Mouse (Mus musculus) lung, adult 18-20 months (tissue): ENCODE data around the gene Trio.
A peak's percentile ranks its signal among the peaks of the same experiment; 100 is the strongest.
"Not testable (repeated sequence)": the region's sequence is repeated elsewhere in the genome, so short reads cannot be mapped to it uniquely, and the experiment has no call there.

Experiments
- DNase-seq, 2 experiments: peaks; one replicate each; pipeline ENCODE4 v3.0.0; 2022; ENCODE audit warnings: mixed read lengths in 2 of 2

Gene Trio

GRCm38 (mm10) chr15:27872286-27872685 lies 153.4 kb downstream of the Trio start:
- DNase-seq, result no peak

DNA sequence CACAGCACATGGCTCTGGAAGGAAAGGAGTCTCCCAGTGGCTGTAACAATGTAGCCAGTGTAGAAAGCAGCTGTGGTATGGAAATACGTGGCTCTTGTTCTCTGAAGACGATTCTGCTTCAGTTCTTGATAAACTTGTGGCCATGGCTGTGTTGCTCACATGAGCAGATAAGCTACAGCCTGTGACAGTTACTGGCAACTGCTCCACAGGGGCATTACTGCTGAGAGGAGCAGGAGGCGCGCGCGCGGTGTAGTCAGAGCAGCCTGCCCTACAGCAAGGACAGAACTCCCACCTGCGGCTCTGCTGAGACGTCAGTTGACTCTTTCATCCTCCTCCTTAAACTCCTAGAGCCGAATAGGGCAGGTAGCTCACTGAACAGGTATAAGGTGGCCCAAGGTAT lies 153.9 kb downstream of the Trio start:
- DNase-seq, result no peak

GRCm38 (mm10) chr15:27871260-27871659 lies 154.4 kb downstream of the Trio start:
- no peak for DNase-seq

GRCm38 (mm10) chr15:27869001-27869400 lies 156.6 kb downstream of the Trio start:
- DNase-seq, result no peak

GRCm38 (mm10) chr15:27867831-27868230 lies 157.8 kb downstream of the Trio start:
- no peak for DNase-seq

DNA sequence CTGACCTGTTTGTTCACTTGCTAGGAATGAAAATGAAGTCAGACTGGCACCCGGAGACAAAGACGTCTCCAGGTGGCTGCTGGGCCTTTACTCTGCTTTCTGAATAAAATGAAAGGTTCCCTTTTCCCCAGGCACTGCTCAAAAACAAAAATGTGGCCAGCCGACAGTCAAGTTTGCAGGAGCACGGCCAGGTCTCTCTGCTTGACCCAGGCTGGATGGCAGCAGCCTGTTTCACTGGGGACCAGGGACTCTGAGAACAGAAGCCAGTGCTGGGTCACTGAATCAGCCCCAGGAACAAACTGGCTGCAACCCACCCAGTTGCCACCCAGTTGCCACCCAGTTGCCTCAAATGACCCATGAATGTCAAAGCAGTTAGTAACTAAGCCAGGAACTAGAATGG lies 159.2 kb downstream of the Trio start:
- DNase-seq, result no peak

DNA sequence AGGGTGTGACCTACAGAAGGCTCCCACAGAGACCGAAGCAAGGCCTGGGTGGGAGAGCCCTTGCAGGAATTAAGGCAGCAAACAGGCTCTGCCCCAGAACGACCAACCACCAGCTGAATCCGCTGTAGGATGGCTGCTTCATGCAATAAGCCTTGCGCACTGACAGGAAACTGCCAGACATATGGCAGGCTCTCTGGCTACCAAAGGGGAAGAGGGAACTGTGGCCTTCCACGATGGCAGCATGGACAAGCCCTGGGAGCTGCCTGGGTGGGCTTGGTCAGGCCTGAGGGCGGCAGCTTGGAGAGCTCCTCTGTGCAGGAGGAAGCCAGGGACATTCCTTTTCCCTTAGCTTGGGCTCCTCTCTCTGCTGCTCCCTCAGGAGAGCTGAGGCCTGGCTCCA lies 159.6 kb downstream of the Trio start:
- no peak for DNase-seq

DNA sequence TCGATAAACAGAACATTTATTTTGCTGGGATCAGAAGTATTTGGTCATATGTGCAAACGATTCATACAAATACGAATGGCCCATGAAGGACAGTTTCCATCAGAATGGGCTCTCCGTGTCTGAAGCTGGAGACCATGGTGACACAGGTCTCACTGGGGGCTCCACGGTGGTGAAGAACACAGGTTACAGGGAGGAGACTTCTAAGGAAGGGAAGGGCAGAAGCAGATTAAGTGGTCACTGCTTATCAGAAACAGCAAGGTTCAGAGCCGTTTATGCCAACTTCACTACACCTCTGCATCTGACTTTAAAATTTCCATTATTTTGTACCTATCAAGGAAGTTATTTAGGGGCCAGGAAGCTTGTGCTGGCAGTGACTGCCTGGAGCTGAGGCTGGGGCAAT lies 161.3 kb downstream of the Trio start:
- no peak for DNase-seq

DNA sequence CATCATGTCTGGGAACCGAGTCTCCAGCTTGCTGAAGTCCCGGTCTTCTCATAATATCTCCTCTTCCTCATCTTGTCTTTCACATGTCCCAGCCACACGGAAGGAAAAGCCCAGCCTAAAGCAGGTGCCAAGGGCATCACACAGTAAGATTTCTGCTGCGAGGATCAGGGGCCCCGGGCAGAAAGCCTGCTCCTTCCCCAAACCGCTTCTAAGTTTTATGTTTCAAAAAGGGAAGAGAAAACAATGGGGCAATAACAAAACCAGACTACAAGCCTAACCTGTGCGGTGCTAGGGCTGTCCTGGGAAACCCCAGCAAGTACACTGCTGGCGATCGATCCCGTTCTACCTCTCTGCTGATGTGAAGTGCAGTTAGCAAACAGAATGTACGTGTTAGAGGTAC lies 162.7 kb downstream of the Trio start:
- DNase-seq, result no peak

DNA sequence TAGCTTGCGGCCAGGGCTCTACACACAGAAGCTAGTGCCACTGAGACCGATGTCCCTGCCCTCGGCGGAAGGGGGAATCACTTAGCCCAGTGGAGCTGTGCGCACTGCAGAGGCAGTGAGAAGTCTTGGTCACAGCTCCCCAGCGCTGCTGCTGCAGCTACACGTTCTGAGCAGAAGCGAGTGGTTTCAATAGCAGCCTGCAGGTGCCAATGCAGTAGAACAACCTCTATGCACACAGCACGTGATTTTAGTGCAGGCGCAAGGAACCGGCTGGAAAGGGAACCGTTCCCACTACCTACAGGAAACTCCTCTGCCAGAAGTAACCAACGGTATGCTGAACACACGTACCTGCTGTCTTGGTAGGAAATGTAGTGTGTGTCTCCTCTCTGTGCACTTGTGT lies 165.2 kb downstream of the Trio start:
- DNase-seq, result no peak

DNA sequence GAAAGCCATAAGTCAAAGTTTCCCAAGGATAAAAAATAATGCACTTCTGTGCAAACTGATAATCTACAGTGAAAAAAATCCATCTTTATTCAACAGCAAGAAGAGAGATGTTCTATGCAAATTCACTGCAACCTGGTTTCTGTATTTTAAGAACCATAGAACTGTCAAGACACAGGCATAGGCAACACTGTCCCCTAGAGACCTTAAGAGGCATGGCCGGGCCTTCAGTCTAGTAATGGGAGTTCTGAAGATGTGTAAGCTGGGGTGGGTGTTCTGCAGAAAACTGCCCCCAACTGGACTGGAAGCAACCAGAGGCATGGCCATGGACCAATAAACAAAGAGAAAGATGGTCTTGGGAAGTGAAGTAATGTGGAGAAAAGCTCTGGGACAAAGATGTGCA lies 166.1 kb downstream of the Trio start:
- no peak for DNase-seq

GRCm38 (mm10) chr15:27859115-27859514 lies 166.5 kb downstream of the Trio start:
- DNase-seq, result no peak

- no peak for DNase-seq
Measured at GRCm38 (mm10) chr15:27858179-27858819, 167.3 kb downstream of the Trio start.

DNA sequence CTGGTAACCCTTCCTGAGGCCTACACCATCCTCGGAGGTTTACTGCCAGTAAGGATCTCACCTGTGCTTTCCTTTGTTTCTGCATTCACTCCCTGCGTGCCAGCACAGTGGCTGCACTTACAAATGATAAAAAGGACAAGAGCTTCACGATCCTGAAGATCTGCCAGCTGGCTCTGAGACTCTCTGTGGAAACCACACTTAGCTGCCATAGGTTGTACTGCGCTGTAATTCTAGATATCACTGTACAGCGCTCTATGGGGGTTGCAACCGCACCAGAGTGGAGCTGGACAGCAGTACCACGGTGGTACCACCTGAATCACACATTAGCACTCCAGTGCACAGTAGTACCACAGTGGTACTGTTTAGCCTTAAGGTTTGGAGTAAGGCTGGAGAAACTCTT lies 168.4 kb downstream of the Trio start:
- no peak for DNase-seq

DNA sequence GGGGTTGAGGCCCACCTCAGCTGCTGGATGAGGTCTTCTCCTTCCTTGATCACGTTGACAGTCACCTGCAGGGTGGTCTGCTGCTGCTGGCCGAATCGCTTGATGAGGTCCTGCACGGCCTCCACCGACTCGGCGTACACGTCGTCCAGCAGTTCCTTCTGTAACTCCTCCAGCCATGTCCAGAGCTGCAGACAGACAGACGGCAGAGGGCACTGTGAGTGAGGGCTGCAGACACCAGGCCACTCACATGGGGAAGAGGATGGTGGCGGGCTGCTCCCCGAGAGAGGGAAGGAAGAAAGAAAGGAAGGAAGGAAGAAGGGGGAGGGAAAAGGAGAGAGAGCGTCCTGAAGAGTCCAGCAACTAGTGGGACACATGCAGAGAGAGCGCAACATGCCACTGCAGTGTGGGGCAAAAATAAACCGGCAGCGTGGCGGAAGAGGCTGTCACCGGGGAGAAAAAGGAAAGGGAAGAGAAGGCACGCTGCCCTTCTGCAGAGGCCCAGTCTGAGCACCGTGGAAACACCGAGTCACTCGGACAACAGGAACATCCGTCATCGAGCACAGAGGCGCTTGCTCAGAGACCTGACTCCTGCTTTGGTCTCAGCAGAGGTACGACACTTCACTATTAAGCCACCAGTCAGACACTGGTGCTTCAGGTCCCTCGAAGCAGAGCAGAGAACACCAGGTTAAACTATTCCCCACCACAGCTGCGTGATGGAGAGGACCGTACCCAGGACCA lies 169.4 kb downstream of the Trio start:
- DNase-seq, result no peak

DNA sequence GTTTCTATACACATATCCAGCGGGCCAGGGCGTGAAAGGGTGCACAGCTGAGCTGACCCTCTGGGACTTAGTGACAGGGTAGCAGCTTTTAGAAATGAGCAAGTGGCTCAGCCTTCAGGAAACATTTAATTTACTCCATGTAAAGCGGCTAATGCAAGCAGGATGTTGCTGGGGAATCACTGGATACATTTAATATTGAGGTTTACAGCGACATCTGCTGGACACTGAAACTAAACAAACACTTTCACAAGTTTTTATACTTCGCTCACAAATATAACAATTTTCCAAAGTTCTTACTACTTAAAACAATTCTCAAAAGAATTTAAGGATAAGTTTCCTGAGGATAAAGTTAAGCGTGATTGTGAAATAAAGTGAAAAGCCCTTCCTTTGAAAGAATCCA lies 174.3 kb downstream of the Trio start:
- DNase-seq, result no peak

- DNase-seq, result peak in 1 of 2 experiments; percentile 24
Measured at GRCm38 (mm10) chr15:27850904-27851303, 174.7 kb downstream of the Trio start.

GRCm38 (mm10) chr15:27849910-27850309 lies 175.7 kb downstream of the Trio start:
- DNase-seq, result peak in 1 of 2 experiments; percentile 15

- DNase-seq, result no peak
Measured at GRCm38 (mm10) chr15:27841696-27842095, 184.0 kb downstream of the Trio start.

DNA sequence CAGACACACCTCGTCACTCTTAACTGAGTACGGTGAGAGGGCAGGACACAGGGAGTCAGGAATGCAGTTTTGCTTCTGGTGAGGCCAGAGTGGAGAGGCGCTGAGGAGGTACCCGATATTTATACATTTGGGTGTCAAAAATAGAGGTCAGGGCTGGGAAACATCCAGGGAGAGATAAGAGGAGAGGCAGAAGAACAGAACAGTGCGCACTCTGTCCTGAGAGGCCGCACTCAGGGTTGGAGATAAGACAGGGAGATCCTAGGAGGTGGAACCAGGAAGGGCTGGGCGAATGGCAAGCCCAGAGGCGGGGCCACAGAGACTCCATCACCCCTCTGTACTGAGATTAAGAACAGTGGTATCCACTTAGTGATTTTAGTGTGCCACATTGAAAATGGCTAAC lies 185.1 kb downstream of the Trio start:
- peak in 1 of 2 experiments; percentile 18 for DNase-seq

DNA sequence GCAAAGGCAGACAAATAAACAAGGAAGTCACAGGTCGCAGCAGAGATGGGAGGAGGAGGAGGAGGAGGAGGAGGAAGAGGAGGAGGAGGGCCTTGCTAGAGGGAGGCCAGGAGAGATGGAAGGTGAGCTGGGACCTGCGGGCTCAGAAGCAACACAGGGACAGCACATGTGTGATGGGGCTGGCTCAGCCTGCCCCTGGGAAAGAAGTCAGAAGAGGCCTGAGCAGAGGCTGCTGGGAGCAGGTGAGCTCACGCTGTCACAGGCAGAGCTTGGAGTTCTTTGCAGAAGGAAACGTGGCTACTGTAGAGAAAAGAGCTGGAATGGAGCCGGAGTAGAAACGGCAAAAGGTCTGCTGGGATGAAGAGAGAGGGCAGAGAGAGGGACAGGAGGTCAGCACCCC lies 185.5 kb downstream of the Trio start:
- DNase-seq, result no peak

DNA sequence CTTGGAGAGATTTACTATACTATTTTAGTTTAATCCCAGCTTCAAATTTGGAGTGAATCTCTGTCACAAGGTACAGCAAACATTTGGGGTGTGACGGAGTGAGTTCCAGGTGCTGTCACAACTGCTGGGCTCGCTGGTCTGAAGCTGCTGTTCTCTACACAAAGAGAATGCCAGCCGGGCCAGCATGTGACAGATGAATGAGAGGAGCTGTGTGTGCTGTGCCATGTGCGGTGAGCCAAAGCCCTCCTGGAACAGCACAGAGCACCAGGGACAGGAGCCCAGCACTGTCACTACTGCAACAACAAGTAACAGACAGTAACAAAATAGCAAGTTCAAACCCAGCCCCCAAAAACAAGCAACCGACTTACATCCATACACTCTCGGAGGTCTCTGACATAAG lies 194.0 kb downstream of the Trio start:
- DNase-seq, result no peak

- DNase-seq, result not testable (repeated sequence)
Measured at GRCm38 (mm10) chr15:27827871-27828270, 197.8 kb downstream of the Trio start.

DNA sequence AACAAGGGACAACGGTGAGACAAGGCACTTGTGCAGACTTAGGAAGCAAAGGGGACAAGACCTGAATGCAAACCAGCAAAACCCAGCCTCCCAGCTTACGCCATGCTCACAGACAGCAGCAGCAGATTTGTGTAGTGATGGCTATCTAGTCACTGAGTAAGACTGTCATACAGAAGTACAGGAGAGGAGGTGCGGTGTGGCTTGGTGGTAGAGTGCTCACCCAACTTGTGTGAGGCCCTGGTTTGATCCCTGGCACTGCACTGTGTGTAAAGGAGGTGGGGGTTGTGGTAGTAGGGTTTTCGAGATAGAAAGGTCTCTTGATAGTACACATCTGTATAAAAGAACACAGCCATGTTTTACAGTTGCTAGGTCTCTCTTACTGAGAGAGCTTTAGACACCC lies 198.8 kb downstream of the Trio start:
- no peak for DNase-seq
